Mouse (Mus musculus): Measurements from ENCODE around the gene 3425401B19Rik.

DNA sequence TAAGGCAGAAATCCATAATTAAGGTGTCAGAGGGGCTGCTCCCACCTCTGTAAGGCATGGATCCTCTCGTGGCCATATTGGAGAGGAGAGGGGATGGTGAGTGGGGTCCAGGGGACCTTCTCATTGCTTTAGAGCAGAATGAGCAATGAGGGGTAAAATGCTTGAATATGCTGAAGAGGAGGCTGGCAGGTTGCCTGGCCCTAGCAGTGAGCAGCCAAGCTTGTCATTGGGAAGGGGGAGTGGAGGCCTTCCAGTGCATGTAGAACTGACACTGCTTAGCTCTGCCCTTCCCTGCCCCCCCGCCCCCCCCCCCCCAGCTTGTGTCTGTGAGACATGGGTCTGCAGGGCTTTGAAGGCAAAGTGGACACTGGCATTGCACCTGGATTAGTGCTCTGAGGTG is 57.8 kb downstream of the 3425401B19Rik start:
- TF ChIP-seq CTCF (IDR thresholded peaks at IDR 0.05; ENCODE audit: insufficient read depth, low read length) (no peak), POLR2A (IDR thresholded peaks at IDR 0.05; ENCODE audit: borderline replicate concordance, extremely low read depth, low read depth, low read length) (no peak)
